Mouse (Mus musculus) hindlimb bud, embryonic 11.5 days (tissue): ENCODE results near the gene Reck.
A peak's percentile ranks its signal among the peaks of the same experiment; 100 is the strongest.

Source experiments
- DNase-seq: peaks from one replicate; pipeline ENCODE4 v3.0.0-alpha.2; 2012; ENCODE audit warnings: low read depth, low spot score; ENCODE audit errors: extremely low spot score

Reck gene

DNA sequence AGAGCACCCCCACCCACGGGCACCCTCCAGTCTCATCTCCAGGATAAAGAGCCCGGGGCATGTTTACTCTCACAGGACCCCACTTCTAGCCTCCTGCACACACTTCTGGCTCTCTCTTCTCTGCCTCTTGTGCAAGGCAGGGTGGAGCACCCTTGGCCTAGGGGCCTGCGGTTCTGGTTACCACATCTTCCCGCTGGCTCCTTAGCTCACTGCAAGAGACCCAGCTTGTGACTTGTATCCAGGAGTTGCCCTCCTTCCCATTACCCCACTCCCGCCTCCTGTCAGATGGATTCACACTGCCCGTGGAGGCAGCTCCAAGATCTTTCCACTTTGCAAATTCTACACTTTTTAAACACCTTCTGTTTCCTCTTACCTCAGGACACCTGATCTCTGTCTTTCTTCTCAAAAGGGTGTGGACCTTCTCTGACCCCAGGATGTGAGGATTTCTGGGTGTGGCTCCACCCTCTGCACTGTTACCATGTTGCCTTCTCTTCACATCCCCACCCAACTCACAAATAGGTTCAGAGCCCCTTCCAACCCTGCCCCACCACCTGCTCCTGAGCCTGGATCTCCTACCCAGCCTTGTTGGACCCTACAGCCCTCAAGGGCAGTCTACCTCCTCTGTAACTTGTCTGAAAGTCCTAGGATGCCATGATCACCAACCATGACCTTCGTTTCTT lies 90.7 kb downstream of the Reck start:
- DNase-seq, result no peak

- no peak for DNase-seq
Observed at GRCm38 (mm10) chr4:43968650-43969049, 93.3 kb downstream of the Reck start.

DNA sequence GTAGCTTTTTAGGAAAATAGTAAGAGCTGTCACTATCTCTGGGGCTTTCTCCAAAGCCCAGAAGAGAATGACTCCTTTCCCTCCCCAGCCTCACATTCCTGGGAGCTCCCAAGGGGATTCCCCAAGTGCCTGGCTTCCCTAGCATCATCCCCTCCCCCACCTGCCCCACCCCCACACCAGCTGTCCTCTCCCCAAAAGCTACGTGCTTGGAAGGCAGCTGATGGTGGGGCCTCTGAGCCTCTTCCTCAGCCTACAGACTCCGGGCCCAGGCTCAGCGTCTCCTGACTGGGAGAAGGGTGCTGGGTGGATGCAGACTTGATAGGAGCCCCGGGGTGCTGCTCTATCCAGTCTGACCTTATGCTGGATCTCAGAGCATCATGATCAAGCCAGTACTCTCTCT lies 94.0 kb downstream of the Reck start:
- no peak for DNase-seq

DNA sequence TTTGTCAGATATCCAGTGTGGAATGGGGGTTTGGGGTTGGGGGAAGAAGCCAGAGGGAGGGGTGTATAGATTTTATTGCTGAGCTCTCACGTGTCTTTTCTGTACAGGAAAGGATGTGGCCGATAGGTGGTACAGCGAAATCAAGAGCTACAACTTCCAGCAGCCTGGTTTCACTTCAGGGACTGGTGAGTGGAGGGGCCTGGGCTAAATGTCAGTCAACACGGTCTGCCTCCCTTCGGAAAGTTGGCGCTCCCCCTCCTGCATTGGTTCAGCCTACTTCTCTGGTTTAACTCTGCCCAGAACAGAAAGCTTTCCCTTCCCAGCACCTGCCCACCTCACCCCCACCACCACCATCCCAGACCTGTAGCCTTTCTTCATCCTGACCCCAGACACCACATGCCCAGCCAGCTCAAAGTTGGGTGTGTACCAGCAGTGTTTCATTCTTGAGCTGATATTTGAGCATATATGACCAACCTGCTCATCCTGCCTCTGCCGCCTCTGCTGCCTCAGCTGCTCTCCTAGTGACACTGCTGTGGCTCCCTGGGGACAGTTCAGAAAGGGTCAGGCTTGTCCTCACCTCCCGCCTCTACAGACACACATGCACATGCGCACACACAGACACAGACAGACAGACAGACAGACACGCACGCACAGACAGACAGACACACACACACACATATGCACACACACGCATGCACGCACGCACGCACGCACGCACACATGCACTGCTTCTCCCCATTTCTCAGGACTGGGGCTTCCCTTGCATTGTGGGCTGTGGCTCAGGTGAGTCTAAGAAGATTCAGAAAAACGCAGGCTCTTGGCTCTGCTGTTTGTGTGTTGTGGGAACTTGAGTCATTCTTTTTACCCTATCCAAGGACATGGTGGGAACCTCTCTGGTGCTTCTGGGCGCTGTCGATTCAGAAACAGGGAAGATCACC lies 95.3 kb downstream of the Reck start:
- DNase-seq, result no peak

DNA sequence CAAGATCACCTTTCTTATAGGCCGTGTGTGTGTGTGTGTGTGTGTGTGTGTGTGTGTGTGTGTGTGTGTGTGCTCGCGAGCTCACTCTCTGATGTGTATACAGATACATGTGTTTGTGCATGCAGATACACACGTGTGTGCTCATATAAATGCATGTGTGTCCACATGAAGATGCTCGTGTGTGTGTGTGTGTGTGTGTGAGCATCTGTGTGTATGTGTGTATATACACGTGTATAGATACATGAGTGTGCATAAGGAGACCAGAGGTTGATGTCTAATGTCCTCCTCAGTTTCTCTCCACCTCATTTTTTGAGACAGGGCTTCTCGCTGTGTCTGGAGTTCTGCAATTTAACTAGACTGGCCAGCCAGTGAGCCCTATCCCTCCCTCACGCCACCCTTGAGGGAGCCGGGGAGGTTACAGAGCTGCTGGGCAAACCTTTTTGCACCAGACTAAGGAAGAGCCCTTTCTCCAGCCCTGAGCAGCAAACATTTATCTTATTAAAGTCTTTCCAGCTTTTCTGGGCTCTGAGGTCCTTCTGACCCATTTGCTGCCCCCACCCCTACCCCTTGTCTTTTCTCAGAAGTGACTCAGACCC lies 96.3 kb downstream of the Reck start:
- DNase-seq, result no peak

GRCm38 (mm10) chr4:43972137-43972591 lies 96.8 kb downstream of the Reck start:
- no peak for DNase-seq

DNA sequence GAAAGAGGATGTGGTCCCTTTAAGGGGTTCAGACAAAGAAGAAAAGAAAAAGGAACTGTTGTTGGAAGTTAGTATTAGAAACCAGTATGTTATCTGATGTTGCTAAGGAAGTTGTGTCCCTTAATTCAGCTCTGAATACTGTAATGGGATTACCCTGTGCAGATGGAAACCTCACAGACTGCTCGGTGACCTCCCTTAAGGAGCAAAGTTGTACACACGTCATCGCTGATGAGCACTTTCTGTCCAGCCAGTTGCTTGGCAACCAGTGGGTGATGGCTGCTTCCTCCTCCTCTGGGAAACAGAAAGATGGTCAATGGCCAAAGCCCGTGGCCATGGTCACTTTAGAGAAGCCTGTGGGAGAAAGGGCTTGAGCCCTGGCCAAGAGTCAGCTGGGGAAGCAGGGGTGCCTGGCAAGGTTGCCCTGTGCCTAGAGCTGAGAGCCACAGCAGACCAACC lies 98.2 kb downstream of the Reck start:
- no peak for DNase-seq

- no peak for DNase-seq
Observed at GRCm38 (mm10) chr4:43974914-43975616, 99.7 kb downstream of the Reck start.

GRCm38 (mm10) chr4:43976223-43976740 lies 101.0 kb downstream of the Reck start:
- no peak for DNase-seq

DNA sequence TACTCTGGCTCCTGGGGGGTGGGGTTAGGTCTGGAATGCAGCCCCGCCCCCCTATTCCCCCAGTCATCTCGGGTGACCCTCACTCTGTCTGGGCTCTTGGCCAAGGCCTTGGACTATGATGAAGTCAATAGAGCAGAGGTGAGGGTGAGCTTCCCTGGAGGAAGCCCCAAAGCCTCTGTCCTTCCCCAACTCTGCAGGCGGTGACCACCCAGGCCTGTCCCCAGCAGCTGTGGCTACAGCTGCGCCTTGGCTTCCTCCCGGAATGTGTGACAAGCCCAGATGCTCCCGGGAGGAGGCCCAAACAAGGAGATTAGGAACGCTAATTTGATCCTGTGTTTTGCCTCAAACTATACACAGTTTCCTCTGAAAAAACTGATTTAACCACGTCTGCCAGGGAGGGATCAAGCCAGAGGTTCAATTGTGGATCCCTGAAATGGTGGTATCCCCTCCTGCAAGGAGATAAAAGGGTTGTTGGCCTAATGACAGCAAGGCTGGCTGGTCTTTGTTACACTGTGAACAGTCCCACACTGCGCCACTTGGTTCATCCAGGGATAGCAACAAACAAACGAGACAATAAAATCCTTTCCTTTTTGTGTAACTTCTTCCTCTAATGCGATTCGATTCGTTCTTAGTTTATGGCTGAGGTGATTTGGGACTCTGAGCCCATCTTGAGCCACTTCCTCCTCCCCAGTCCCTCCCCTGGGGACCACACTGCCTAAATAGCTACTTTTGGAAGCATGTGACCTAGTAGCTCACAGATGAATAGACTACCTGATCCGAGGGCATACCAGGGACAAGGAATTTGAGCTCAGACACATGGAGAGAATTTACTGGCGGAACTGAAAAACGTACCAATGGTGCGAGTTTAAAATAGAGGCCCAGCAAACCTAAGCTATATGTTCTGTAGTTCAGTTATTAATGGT lies 103.5 kb downstream of the Reck start:
- DNase-seq, result no peak

DNA sequence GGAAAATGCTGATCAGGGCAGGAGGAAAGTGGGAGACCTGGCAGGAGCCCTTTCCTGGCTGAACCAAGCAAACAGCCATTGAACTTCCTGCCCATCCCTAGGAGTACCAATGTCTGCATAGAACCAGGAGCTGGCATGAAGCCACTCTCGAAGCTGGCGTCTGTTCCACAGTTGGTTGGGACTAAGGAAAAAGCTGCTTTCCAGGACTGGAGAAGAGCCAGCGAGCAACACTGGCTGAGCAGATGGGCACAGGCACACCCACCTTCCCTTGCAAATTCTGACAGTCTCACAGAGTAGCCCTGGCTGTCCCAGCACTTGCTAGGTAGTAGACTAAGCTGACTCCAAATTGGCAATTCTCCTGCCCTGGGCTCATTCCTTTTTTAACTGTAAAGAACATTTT lies 104.4 kb downstream of the Reck start:
- no peak for DNase-seq

GRCm38 (mm10) chr4:43980236-43980635 lies 104.9 kb downstream of the Reck start:
- DNase-seq, result no peak

DNA sequence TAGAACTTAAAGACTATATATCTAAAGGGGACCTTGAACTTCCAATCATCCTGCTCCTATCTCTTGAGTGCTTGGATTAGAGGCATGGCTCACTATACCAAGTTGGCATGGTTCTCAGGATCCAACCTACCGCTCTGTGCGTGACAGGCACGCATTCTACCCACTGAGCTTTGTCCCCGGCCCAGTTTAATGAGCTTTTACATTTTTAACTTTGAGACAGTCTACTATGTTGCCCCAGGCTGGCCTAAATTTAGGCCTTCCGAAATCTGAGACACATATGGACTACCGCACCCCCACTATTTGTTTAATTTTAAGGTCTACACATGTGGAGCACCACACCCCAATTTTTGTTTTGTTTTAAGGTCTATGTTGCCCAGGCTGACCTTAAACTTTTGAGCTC lies 105.5 kb downstream of the Reck start:
- DNase-seq, result no peak

GRCm38 (mm10) chr4:43981251-43981650 lies 105.9 kb downstream of the Reck start:
- no peak for DNase-seq

DNA sequence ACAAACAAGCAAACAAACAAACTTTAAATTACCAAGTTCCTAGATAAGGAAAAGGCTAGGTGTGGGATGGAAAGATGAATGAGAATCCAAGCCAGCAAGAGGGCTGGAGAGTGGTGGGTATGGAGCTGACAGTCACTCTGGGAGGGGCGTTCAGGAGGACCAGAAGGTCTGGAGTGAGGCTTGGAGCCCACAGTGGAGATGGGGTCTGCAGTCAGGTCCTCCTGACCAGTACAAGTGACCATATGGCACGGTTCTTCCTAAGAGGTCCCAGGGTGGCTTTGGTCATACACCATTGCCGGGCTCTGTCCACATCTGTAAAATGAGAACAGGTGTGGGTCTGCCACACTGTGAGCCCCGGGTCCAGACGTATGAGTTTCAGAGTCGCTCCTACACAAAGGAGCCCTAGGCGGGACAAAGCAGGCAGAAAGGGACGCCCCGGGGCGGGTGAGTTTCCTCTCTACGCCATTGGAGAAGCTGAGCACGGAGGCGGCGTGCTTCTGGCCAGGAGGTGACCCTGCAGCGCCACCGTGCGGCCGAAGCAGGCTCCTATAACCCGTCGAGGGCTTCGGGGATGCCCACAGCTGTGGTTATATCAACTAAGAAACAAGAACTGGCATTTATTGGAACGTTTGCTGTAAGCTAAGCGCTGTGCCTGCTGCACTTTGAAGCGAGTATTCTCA lies 106.9 kb downstream of the Reck start:
- DNase-seq, result peak; percentile 73

GRCm38 (mm10) chr4:43983181-43983580 lies 107.9 kb downstream of the Reck start, which contains the start of gene Ccin:
Gene Ccin, plus strand, starts transcription at chr4:43983483.
- no peak for DNase-seq

- no peak for DNase-seq
Observed at GRCm38 (mm10) chr4:43983756-43984155, 108.4 kb downstream of the Reck start.

- no peak for DNase-seq
Observed at GRCm38 (mm10) chr4:43984326-43984725, 109.0 kb downstream of the Reck start.

DNA sequence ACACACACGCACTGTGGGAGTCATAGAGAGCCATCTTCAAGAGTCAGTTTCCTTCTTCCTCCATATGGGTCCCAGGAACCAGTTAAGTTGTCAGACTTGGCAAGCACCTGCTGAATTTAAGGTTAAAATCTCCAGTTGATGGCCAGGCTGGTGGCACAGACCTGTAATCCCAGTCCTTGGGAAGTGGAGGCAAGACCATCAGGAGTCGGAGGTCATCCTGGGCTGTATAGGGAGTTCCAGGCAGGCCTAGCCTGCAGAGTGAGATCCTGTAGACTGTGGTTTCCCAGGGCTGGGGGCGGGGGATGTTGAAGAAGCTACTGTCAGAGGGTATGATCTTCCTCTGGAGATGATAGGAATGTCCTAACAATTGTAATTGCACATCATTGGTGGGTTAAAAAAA lies 113.6 kb downstream of the Reck start:
- no peak for DNase-seq
